Mouse (Mus musculus) cerebellum, adult 2 months (tissue): ENCODE results near the gene Uqcrc1. TPM values are rescaled to one million over a fixed set of nuclear protein-coding genes. Genes with fewer than 3 reads are reported as not detected.

ENCODE experiments used
- DNase-seq, 2 experiments: peaks; one replicate each; pipeline ENCODE4 v3.0.0; 2021
- H3K27ac ChIP-seq: fragments of 200-500 bp; 2 replicates; pipeline ENCODE4 v1.5.1; 2012; ENCODE audit warnings: low read length, control low read depth, inconsistent platforms; ENCODE audit not compliant: insufficient read depth
- H3K27me3 ChIP-seq: fragments of 200-500 bp; 2 replicates; pipeline ENCODE4 v1.6.1; 2012; ENCODE audit warnings: inconsistent platforms, mild to moderate bottlenecking, low read length, moderate library complexity; ENCODE audit not compliant: control insufficient read depth, insufficient read depth
- H3K4me1 ChIP-seq: fragments of 200-500 bp; 2 replicates; pipeline ENCODE4 v1.6.1; 2011; ENCODE audit warnings: low read length; ENCODE audit not compliant: control insufficient read depth, insufficient read depth
- H3K4me3 ChIP-seq: fragments of 200-500 bp; replicated peaks from 2 replicates; pipeline ENCODE3; 2011; ENCODE audit warnings: mild to moderate bottlenecking, low read depth, low read length, control low read depth; ENCODE audit not compliant: insufficient read depth
- CTCF ChIP-seq: fragments of 200-500 bp; IDR thresholded peaks from 2 replicates; pipeline ENCODE4 v1.5.1; 2011; ENCODE audit warnings: low read depth, mild to moderate bottlenecking, control low read depth, low read length, moderate library complexity, borderline replicate concordance; ENCODE audit not compliant: insufficient read depth
- POLR2A ChIP-seq: fragments of 200-500 bp; IDR thresholded peaks from 2 replicates; pipeline ENCODE4 v1.6.1; 2011; ENCODE audit warnings: low read length, control low read depth, borderline replicate concordance; ENCODE audit not compliant: insufficient read depth
- WGBS: fragments of 180-500 bp; shearing (Covaris S2); methylation state at CpG from one replicate; pipeline ENCODE4 v1.1.7; 2018; 5-methylcytosine and 5-hydroxymethylcytosine counted together
- polyA plus RNA-seq: library from polyadenylated mRNA; depleted of rRNA; stranded (reverse); fragments of >200 nt; gene quantifications from 2 replicates; pipeline ENCODE4 v1.2.3, GENCODE M21; 2012; rRNA removed

Gene Uqcrc1
- 672 and 690 TPM in 2 replicates for polyA plus RNA-seq

DNA sequence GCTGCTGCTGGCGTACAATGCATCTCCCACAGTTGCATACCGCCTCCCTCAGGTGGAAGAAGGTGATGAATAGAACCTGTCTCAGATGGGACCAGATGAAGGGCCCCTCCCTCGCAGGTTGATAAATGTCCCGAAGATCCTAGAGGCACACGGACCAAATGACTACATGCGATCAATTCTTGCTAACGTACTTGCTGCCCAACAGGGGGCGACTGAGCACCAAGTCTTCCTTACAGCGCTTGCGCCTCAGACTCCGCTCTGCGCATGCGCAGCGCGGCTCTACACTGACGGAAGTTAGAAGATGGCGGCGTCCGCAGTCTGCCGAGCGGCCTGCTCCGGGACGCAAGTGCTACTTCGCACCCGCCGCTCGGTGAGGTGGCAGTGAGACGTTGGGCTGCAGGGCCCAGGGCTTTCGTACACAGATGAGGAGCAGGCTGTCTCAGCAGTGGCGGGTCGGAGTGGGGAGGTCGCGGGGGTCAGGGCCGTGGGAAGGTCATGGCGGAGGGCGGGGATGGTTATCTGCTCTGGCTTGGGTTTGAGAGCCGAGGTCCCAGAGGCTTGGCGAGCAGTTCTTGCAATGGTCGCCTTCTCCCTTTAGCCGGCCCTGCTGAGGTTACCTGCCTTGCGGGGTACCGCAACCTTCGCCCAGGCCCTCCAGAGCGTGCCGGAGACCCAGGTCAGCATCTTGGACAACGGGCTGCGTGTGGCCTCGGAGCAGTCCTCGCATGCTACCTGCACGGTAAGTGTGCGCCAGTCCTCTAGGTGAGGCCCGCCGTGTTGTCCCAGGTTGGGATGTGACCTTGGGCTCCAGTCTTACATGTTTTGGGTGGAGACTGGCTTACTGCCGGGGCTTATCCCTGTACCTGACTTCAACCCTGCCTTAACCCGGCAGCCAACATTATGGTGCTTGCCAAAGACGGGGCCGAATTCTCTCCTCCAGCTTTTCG is at the start of gene Uqcrc1:
Gene Uqcrc1 (plus strand): TSS at position 216 of the 947 bp plus-strand sequence.
- Histone ChIP-seq H3K27ac (peak within 1 kb of the TSS; percentile 86), H3K4me1 (peaks cover 7% of the 10 kb centered on the region), H3K4me3 (peak within 1 kb of the TSS; percentile 93), H3K27me3 (no peaks in the 10 kb centered on the region)
- TF ChIP-seq CTCF (peak; percentile 84), POLR2A (peak; percentile 96)
- under 1% methylated on average over 58 of the region's 58 CpGs for WGBS
- DNase-seq: peak; percentile 97

DNA sequence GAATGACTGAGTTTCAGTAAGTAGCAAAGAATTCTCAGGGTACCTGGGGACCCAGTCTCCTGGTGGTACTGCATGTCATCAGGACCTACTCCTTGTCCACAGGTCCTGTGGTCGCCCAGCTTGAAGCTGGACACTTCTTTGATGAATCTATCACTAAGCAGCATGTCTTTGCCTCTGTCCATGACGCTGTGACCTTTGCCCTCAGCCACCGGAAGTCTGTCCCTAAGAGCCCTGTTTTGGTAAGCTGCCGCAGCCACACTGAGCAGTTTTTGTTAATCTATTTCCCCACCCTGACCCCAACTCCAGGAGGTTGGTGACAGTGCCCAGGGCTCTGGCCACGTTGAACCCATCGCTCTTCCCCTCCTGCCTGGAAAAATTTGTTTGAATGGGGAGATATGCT is 24.1 kb upstream of the Uqcrc1 start:
- H3K27me3 ChIP-seq: no peaks in the 10 kb centered on the region
- DNase-seq: no peak
- H3K4me3 ChIP-seq: no peak overlapping the region
- TF ChIP-seq CTCF (no peak), POLR2A (no peak)
- peaks cover 10% of the 10 kb centered on the region; the same call in 1 of the 2 replicates for H3K4me1 ChIP-seq
- WGBS: 76% methylated on average over 6 of the region's 6 CpGs
- no peak overlapping the region for H3K27ac ChIP-seq

DNA sequence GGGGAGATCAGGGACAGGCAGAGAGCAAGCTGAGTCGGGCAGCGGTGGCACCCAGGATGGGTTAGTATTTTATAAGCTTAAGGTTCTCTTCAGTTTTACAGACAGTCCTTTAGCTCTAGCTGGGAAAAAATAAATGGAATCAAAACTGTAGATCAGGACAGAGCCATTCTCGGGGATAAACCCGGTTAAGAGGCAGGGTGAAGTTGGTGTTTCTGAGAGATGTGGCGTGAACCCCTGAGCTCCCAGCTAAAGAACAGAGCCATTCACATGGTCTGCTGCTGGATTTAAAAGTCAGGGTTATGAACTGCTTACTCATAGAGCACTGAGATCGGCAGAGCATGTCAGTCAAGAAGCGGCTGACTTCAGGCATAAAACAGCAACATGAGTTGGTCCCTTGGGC is 23.3 kb upstream of the Uqcrc1 start:
- Histone ChIP-seq H3K4me1 (peaks cover 10% of the 10 kb centered on the region; the same call in 1 of the 2 replicates), H3K27ac (no peak overlapping the region), H3K4me3 (no peak overlapping the region), H3K27me3 (no peaks in the 10 kb centered on the region)
- TF ChIP-seq POLR2A: no peak
- TF ChIP-seq CTCF: no peak
- 88% methylated on average over 7 of the region's 7 CpGs for WGBS
- DNase-seq: no peak

DNA sequence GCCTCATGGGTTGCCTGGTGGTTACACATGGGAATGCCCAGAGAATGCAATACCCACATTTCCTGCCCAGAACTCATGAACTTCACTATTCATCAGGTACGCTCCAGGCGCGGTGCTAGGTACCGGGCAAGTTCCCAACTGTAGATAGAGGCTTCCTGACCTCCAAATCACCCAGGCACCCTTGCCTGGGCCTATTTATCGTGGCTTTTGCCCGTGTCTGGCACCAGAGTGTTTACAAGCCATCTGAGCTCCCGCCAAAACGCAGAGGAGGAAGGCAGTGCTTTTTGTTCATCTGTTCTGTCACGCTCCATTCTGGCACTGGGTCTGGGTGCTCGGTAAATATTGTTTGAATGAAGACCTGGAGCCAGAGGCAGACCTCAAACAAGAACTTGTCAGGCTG is 22.8 kb upstream of the Uqcrc1 start:
- peaks cover 10% of the 10 kb centered on the region; the same call in 1 of the 2 replicates for H3K4me1 ChIP-seq
- no peak overlapping the region for H3K27ac ChIP-seq
- H3K4me3 ChIP-seq: no peak overlapping the region
- no peaks in the 10 kb centered on the region for H3K27me3 ChIP-seq
- WGBS: 40% methylated on average over 10 of the region's 10 CpGs
- DNase-seq: no peak
- TF ChIP-seq CTCF (no peak), POLR2A (no peak)

DNA sequence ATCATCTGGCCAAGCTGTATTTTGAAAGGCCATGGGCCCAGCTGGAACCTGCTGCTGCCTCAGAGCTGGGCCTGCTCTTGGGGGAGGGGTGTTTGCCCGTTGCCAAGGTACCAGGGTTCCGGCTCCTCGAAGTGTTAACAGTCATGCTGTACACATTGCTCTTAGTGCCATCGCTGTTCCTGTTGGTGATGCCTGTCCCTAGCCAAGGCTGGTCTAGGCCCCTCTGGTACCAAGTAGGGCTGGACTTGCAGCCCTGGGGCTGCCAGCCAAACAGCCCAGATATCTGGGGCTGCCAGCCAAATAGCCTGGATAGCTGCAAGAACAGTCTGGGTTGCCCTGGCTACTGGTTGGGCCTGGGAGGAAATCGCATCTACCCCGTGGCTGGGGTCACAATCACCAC is 21.9 kb upstream of the Uqcrc1 start, which contains the start of gene Tmem89:
Gene Tmem89 (plus strand): TSS at position 129 of the 400 bp plus-strand sequence.
- H3K4me1 ChIP-seq: peaks cover 10% of the 10 kb centered on the region; the same call in 1 of the 2 replicates
- no peaks in the 10 kb centered on the region for H3K27me3 ChIP-seq
- 13% methylated on average over 6 of the region's 6 CpGs for WGBS
- H3K4me3 ChIP-seq: no peak within 1 kb of the TSS
- DNase-seq: peak in 1 of 2 experiments; percentile 69
- H3K27ac ChIP-seq: no peak within 1 kb of the TSS
- TF ChIP-seq CTCF (no peak), POLR2A (no peak)

DNA sequence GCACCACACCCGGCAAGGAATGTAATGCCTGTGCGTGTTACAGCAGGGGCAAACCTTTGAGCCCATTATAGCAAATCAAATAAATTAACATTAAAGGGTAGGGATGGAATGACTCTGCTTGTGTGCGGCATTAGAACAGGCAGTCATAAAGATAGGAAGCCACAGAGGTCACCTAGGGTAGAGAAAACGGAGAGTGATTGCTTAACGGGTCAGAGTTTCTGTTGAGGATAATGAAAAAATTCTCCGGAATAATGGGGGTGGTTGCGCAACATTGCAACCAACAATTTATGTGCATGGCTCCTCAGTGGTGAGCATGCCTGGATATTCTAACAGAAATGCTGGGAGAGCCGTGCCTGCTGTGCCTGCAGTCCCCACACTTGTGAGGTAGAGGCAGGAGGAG is 10.5 kb upstream of the Uqcrc1 start:
- no peak for TF ChIP-seq POLR2A
- TF ChIP-seq CTCF: no peak
- Histone ChIP-seq H3K27ac (no peak overlapping the region), H3K4me3 (no peak overlapping the region), H3K27me3 (no peaks in the 10 kb centered on the region), H3K4me1 (no peaks in the 10 kb centered on the region)
- no peak for DNase-seq
- WGBS: 84% methylated on average over 8 of the region's 8 CpGs

DNA sequence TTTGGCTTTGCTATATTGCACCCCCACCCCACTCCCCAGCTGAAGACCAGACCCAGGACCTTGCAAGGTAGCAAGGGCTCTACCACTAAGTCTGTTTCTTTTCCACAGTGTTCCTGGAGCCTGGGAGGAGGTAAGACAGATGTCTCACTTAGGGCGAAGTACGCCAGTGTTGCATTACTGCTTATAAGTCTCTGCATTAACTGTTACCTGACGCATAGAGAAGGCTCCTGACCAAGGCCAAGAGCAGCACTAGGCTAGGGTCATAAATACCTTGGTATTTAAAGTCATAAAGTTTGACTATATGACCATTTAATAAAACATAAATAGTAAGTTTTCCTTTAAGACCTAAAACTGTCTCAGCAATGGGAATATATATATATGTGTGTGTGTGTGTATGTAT is 8.0 kb upstream of the Uqcrc1 start:
- DNase-seq: no peak
- Histone ChIP-seq H3K27ac (no peak overlapping the region), H3K27me3 (no peaks in the 10 kb centered on the region), H3K4me1 (no peaks in the 10 kb centered on the region), H3K4me3 (no peak overlapping the region)
- TF ChIP-seq CTCF (no peak), POLR2A (no peak)
- WGBS: 87% methylated on average over 3 of the region's 3 CpGs

DNA sequence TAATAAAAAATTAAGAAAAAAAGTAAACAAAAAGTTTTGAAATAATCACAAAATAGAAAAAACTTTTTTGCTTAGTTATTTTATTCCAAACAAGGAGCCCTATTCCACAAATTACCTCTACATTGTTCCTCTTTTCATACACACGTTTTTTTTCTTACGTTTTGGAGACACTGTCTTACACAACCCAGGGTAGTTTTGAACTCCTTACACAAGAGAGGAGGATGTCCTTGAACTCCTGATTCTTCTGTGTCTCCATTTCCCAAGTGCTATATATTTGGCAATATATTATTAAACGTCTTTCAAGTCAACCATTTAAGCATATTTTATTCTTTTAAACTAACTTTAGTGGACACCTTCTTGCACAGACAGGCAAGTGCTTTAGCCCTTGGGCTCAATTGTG is 442 bp upstream of the Uqcrc1 start:
- DNase-seq: no peak
- WGBS: 14% methylated on average over 3 of the region's 3 CpGs
- H3K4me1 ChIP-seq: peaks cover 5% of the 10 kb centered on the region; the same call in 1 of the 2 replicates
- H3K27ac ChIP-seq: no peak overlapping the region
- no peaks in the 10 kb centered on the region for H3K27me3 ChIP-seq
- H3K4me3 ChIP-seq: no peak overlapping the region
- TF ChIP-seq CTCF (no peak), POLR2A (no peak)
